ENCODE assay signal across 16 mouse cellular contexts in the genomic region with DNA sequence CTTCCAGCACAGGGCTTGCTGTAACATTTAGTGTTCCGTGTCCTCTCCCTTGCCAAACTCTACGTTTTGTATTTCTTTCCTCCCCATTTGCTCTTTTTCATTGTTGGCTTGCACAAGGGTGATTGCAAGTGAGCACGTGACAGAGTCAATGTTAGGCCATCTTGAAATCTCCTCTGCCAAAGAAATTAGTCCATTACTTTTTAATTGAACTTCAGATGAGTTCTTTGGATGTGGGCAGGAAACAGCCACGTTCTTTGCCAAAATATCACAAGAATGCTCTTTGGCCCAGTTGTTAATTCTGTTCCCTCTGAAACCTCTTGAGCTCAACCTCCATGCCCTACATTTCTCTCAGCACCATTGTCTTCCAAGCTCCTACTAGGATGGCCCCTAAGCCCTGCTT.
"Had no signal": no experiment of that assay in that cellular context is flagged by ENCODE, and none has a peak within 500 bp of the region (broad histone marks: within the 10 kb centered on the region; RNA-seq: fewer than 3 reads in every experiment).

No protein-coding gene starts in this region.

- H3K36me3 ChIP-seq: neural tube, embryonic 13.5 days; neural tube, embryonic 15.5 days; stomach, embryonic 15.5 days had no signal

- H3K9me3 ChIP-seq: neural tube, embryonic 13.5 days; neural tube, embryonic 15.5 days; stomach, embryonic 15.5 days had no signal

- H3K4me3 ChIP-seq: neural tube, embryonic 13.5 days; neural tube, embryonic 15.5 days; stomach, embryonic 15.5 days had no signal

- H3K27ac ChIP-seq: neural tube, embryonic 13.5 days; neural tube, embryonic 15.5 days; stomach, embryonic 15.5 days; stomach, postnatal 0 days had no signal

- H3K9ac ChIP-seq: neural tube, embryonic 13.5 days; neural tube, embryonic 15.5 days; stomach, embryonic 15.5 days had no signal

- H3K27me3 ChIP-seq: neural tube, embryonic 13.5 days; neural tube, embryonic 15.5 days; stomach, embryonic 15.5 days had no signal

- H3K4me2 ChIP-seq: neural tube, embryonic 13.5 days; neural tube, embryonic 15.5 days; stomach, embryonic 15.5 days had no signal

- DNase-seq: retina, postnatal 1 day; right cerebral cortex, adult 18-20 months; right cerebral cortex, postnatal 14 days; right cerebral cortex, postnatal 25 days; right cerebral cortex, postnatal 4 days; spleen, adult 18-20 months; thymus, adult 18-20 months; thymus, adult 2 months; thymus, postnatal 14 days; thymus, postnatal 25 days; thymus, postnatal 36 days; thymus, postnatal 4 days had no signal

- H3K4me1 ChIP-seq: neural tube, embryonic 15.5 days had no signal
